Mouse (Mus musculus) lung, postnatal 10 days (tissue): ENCODE results near the gene Dusp3.

Source experiments
- DNase-seq: peaks from one replicate; pipeline ENCODE4 v3.0.0; 2021

Gene Dusp3

DNA sequence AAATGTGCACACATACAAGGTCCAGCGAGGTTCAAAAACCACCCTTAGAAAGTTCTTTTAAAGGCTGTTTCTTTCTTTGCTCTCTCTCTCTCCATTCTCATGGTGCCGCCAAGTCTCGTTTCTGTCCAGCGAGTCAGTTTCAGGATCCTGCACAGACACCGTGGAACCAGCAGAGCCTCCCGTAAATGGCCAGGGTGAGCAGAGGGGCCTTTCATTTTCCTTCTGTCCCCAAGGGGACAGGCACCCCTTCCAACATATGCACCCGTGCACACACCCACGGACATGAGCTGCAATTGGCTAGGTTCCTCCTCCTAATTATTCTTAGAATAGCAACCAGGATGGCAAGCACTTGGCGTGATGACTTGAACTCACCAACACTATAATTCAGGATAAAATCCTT is 13.3 kb downstream of the Dusp3 start:
- no peak for DNase-seq

DNA sequence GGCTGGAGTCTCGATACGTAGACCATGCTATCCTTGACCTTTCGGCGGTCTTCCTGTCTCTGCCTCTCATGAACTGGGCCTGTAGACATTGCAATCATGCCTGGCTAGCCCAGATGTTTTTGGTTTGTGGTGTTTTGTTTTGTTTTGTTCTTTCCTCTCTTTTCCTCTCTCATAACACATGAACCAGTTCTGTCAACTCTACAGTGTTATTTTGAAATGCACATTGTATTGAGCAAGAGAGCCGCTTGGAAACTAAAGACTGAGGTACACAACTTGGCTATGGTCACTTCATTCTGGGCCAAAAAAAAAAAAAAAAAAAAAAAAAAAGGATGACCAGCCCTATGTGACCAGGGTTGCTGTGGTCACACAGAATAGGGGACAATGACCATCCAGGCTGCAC is 14.2 kb downstream of the Dusp3 start:
- DNase-seq: no peak

DNA sequence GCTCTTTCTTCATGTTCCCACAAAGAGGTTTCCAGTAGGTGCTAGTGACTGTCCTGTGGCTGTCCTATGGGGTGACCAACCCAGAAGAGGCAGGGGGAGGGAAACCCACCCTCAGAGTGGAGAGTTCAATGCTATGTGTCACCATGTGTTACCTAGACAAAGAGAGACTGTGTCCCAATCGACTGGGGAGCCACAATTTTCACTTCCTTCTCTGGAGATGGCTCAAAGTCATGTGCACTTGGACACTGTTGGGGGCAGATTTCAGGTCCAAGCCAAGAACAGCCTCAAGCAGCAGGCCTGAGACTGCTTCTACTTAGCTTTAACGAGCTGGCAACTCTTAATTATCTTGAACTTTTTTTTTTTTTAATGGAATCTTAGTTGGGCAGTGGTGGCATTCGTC is 14.7 kb downstream of the Dusp3 start:
- DNase-seq: no peak

DNA sequence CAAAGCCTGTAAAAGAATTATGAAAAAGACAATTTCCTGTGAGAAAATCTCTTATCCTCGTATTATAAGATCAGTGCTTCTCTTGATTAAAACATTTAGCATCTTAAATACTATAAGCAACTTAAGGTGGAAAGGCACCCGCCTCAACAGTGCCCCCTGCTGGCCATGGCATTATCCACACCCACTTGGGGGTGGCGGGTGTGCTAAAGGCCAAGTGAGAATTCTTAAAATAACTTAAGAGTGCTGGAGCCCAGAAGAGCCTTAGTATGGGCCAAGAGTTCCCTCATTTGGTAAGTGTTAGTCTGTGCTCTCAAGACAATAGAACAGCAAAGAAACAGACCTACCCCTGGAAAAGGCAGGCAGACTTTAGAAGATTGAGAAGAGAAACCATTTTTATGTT is 15.4 kb downstream of the Dusp3 start:
- DNase-seq: peak; percentile 72

DNA sequence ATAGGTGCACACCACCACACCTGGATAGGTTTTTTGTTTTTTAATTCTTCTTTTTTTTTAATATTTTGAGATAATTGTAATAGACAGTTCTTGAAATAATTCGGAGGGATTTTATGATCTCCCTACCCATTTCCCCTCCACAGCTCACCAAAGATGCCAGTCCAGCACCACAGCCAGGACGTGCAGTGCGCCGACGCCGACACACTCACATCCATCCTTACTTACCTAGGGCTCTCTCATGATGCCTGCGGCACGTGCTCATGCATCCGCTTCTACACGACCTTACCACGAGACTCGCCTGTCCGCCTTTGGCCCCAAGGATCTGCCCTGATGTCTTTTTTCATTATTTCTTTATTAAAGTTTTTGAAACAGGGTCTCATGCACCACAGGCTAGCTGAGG is 17.0 kb downstream of the Dusp3 start:
- no peak for DNase-seq

DNA sequence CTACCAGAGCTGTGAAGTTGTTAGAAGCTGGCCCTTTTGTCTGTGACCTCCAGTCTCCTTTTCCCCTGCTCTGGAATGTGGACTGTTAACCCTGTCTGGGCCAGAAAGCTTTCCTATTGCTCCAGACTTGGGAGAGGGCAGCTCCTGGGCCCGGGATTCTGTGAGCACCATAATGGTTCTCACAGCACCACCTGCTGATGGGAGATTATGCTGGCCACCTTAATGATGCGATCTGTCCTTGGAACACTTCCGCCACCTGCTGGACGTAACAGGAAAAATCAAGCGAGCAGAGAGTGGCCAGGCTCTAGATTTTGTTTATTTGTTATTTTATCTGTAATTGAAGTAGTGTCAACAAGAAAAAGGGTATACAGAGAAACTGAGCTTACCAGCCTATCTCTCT is 18.0 kb downstream of the Dusp3 start:
- peak; percentile 88 for DNase-seq

DNA sequence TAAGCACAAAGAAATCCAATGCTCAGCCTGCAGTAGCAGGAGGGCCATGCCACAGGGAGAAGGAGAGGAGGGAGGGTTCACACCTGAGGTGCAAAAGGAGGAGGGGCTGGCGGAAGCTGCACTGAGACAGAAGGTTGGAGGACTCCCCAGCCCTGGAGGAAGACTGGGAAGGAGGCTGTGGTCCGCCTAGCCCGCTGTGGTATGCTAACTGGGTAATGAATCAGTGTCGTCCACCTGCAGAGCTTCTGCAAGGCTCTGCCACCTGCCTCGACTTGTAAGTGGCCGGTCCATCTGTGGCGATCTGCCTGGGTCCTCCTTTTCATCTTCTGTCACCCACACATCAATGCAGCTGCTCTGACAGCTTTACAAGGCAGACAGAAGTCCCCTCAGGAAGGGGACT is 18.5 kb downstream of the Dusp3 start:
- DNase-seq: no peak

DNA sequence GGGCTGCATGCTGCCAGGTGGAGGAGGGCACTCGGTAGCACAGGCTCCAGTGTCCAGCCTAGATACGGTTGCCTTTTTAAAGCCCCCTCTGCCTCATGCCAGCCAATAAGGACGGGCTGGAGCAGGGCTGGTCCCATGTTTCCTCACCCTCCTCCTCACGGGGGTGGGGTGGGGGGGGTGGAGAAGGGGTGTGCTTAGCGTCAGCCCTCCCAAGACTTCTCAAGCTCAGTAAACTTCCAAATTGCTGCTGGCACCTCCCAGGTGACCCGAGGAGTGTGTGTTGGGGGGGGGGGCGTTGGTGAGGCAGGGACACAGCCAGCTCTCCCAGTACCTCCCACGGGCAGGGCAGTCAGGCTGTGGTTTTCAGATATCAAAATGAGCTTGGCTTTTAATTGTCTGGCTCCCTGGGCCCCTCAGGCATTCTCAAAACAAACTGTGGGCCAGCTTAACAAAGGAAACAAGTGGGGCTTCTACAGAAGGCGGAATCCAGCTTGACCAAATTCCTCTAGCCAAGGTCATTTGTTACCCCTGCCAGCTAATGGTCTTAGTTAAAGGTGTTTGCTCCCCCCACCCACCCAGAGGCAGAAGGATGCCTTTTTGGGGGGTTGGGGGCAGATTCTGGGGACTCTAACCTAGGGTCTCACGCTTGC is 19.7 kb downstream of the Dusp3 start, which contains the start of gene Sost:
Gene Sost (minus strand): TSS at position 51 of the 650 bp plus-strand sequence.
- no peak for DNase-seq

DNA sequence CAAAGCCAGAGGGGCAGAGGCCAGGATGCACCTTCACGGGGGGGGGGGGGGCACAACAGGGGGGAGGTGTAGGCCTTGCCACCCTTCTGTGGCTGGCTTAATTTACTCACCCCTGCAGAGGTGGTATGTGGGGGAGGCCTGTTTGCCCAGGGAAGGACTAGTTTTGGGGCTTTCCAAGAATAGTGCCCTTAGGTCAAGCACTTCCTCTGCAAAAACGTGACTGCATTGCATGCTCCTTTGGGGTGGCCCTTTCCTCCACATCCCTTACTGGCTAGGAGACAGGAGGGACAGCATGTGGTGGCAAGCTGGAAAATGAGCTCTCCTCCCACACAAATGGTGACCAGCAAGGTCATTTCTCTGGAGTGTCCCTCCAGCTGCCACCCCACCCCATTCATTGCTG is 21.3 kb downstream of the Dusp3 start:
- DNase-seq: no peak

DNA sequence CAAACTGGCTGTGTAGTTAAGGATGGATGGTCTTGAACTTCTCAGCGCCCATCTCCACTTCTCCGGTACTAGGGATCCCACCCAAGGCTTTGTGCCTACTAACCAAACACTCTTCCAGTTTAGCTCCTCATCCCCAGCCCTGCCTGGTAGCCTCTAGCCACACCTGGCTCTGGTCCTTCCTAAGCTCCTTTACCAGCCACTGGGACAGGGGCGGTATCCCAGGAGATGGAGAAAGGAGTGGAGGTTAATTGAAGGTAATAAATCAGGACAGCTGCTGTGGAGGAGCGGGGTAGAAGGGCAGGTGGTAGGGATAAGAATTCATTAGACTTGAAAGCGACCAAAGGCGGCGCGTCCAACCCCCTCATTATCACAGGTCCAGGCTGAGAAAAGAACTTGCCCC is 22.2 kb downstream of the Dusp3 start:
- DNase-seq: no peak

DNA sequence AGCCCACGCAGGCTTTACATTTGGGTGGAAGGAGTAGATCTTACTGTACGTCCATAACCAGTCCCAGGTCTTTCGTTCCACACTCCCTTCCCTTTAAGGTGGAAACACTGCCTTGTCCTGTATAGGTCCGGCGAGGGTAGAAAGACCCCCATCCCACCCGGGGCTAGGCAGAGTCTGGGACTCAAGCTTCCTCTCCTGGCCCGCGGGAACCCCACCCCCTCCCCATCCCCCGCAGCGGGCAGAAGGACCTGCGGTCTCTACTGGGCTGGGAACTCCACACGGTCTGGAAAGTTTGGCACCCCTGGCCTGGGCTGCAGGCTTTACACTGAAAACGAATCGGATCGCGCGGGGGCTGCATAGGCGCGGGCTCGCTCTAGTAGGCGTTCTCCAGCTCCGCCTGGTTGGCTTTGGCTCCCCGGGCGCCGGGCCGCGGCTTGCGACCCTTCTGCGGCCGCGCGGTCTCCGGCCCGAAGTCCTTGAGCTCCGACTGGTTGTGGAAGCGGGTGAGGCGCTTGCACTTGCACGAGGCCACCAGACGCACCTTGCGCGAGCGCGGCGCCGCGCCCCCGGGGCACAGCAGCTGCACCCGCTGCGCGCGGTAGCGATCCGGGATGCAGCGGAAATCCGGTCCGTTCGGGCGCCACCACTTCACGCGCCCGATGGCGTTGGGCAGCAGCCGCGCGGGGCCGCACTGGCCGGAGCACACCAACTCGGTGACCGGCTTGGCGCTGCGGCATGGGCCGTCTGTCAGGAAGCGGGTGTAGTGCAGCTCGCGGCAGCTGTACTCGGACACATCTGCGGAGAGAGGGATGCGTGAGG is 23.1 kb downstream of the Dusp3 start:
- DNase-seq: peak; percentile 44

DNA sequence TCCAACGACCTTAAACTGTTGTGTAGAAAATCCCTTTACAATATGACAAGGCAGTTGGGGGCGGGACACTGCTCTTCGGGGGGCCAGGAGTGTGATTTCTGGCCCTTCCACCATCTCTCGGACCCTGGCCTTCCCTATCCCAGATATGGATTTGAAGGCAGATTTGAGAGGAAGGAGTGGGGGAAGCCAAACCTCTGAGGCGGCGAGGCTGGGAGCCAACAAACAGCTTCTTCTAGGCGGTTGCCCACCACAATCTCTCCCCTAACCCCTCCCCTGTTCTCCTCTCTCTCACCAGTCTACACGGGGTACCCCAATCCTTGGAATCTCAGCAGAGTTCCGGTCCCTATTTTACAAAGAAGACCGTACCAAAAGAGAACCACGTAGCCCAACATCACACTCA is 23.8 kb downstream of the Dusp3 start:
- DNase-seq: no peak

DNA sequence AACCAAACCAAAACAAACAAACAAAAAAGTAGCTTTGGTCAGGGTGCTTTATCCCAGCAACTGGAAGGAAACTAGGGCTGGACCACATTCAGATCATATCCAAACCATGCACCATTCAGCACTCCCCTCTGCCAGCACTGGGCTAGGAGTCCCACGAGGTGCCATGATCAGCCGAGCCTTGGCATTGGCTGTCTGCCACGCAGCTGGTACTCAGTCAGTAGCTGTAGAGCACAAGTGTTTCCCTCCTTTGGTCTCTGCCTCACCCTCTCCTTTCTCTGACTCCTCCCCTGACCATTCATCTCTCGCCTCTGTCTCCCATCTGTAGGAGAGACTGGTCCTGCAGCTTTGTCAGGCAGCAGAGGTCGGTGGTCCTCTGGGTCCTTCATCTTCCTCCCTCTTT is 29.3 kb downstream of the Dusp3 start:
- no peak for DNase-seq

DNA sequence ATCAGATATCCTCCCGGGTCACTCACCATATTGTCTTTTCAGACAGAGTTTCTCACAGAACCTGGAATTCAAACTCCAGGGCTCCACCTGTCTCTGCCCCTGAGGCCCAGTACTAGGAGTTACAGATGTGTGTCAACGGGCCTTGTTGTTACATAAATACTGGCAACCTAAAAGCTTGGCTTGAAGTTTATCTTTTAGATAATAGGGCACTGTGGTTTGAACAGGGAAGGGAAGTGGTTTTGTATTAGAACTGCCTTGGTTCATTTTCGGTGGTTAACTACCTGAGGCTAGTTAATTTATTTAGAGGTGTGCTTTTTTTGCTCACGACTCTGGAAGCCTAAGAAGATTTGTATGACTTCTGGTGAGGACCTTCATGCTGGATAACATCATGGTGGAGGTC is 33.4 kb downstream of the Dusp3 start:
- no peak for DNase-seq

DNA sequence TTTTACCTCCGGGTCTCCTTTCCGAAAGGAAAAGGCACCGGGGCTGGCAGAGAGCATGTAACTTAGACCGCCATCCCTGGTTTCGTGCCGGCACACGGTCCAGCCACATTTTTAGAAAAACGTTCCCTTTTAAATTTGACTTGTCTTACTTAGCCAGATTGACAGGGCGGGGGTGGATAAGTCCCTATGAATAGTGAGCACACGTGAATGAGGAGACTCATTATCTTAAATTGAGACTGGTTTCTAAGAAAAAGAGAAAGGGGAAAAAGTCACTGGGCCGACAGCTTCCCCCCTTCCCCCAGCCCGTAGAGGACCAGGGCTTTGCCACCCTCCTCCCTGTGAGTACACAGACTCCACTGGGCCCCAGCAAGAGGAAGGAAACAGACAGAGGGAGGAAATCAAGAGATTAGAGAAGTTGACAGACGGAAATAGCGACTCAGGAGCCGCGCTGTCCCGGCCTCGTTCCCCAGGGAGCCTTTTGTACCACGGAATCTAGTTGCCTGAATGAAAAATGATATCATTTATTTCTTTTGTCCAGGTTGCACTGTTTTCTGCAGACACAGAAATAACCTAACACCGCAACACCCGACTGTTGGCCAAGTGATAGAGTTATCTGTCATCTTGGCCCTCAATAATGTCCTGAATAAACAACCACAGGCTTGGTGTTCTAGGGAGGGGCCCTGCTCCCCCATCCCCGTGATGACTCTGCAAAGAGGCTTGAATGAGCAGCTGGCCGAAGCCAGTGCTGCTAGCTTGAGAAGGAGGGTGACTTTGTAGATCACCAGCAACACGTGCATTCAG is 34.1 kb downstream of the Dusp3 start:
- DNase-seq: peak; percentile 75

DNA sequence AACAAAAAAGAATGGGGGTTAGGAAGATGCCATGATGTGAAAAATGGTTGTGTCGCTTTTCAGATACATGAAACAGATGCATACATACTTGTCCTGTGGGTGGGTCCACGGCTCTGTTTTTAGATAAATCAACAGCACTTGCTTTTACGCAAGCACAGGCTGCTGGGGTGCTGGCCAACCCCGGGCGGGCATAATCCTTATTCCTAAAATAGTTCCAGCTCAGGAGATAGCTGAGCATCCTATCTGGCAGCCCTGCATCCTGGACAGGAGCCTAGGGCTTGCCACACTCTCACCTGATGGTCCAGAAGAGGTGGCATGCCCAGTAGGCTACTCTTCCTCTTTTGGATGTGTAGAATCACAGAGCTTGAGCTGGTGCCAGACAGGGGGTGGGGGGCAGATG is 36.8 kb downstream of the Dusp3 start:
- no peak for DNase-seq

DNA sequence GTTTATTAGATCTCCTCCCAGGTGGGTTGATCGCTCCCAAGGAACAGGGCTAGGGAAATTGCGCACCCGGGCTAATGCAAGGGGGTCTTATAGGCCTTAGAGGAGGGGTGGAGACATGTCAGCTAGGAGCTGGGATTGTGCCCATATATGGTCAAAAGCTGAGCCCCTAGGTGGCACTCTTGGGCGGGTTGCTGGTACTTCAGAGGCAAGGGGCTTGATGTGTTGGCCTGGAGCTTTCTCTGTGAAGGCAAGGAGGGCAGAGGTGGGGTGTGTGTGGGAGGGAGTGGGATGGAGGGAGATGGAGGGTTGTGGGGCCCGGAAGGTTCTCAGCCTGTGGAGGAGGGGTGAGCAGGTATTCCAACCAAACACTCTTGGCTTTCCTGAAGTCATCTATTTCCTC is 40.3 kb downstream of the Dusp3 start:
- DNase-seq: no peak

DNA sequence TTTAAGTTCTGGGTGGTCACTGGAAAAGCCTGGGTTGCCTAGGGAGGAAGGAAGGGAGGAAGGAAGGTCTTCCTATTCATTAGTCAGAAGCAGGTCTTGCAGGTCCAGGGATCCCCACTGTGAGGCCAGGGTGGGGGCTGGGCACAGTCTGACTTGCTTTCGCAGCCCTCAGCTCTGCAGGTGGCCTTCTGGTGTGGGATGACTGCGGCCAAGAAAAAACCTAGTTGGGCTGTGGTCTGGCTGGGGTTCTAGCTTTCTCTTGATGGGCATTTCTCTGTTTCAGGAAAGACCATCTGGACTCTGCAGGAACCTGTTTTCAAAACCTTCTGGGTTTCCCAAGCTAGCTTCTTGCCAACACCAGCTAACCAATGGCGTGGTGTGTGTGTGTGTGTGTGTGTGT is 43.8 kb downstream of the Dusp3 start:
- no peak for DNase-seq

DNA sequence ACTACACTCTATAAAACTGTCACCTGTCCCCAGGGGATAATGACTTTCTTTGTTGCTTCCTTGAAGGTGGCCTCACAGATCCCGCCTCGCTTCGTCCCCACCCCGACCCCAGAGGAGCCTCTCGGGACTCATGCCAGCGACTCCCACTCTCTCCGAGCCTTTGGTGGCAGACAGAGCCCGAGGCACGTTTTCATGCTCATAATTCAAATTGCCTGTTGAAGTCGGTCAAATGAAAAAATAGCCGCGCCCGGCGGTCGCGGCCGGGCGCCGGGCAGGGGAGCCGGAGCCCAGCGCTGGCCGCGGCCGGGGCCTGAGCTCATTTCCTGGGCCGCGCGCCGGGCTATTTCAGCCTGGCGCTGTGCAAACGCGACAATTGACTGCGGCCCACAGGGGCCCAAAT is 49.7 kb downstream of the Dusp3 start:
- DNase-seq: peak; percentile 60

DNA sequence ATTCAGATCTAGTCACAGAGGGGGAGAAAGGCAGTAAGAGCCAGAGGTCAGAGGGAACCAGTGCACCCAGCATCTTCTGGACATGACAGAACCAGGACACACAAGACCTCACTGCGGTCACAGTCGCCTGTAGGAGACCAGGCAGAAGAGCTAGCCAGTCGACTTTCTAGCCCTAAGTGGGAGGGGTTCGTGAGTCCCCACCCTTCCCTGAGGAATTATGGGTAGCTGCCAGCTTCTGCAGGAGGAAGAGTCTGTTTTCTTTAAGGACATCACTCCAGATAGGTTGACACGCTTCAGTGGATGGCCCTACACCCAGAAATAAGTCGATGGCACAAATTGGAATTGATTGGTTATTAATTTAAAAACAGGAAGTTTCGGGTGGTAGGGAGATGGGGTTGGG is 50.4 kb downstream of the Dusp3 start:
- DNase-seq: peak; percentile 51

DNA sequence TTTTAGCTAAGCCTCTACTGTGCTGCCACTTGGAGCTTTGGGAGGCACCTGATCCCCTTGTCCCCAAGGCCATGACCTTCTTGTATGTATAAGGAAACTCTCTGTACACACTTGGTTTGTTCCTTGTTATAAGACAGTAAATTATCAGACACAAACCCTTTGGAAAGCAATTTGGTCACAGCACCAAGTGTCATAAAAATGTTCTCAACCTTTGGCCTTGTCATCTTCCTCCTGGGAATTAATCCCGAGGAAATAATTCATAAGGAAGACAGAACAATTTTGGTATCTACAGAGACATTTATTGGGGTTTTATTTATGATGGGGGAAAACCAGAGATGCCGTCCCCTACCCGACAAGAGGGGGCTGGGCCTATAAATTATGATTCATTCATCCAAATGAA is 51.1 kb downstream of the Dusp3 start:
- no peak for DNase-seq

DNA sequence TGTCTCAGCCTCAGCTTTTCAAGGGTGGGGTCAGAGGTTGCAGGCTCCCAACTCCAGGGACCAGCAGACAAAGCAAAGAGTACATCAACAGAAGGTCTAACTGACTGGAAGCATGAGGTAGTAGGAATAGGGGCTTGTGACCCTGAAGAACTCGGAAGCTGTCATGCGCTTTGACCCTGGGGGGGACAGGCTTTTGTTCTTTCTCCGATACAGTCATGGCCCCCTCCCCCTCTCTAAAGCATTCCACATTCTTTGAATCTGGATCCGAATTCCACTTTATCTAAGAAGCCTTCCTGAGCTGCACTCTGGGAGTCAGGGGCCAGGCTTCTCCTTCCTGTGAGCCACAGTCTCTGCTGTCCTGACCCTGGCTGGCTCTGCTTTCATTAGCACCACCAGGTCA is 54.8 kb downstream of the Dusp3 start:
- DNase-seq: no peak

DNA sequence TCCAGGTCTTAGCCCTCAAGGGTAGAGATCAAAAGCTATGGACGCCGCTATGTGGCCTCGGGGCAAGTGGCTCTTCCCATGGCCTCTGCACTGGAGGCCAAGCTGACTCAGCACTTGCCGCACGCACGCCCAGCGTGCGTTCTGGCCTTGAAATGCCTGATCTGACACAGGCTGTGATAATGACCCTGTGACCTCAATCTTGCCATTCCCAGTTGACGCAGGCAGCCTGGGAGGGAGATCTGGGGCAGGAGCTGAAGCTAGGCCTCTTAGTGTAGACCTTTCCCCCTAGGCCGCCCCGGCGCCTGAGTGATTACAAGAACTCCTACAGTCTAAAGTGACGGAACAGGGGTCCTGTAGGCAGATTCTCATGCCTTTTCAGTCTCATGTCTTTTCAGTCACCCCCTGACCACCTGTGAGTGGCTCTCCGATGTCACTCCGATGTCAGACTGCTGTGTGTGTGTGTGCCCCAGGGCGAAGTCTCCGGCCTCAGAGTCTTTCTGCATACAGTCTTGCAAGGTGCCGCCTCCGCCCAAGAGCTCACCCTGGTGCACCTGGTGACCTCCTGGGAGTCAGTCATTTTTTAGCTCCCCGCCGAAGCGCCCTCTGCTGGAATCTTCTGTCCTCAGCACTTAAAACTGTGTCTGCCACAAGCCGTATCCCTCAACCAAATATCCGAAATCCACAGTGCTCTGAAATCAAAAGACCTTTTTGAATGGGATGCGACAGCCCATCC is 58.6 kb downstream of the Dusp3 start:
- peak; percentile 46 for DNase-seq
